Mouse (Mus musculus): ENCODE results near the gene Zbtb32. TPM values are rescaled to one million over a fixed set of nuclear protein-coding genes. Genes with fewer than 3 reads are reported as not detected.
A peak's percentile ranks its signal among the peaks of the same experiment; 100 is the strongest.

The Zbtb32 gene
- total and polyA plus RNA-seq, 3 experiments = 20.1 to 32.8 TPM; not detected in 1

- Histone ChIP-seq H3K9me3 (replicated peaks; ENCODE audit: insufficient read depth, low read length) (no peaks in the 10 kb centered on the region), H3K36me3 (ENCODE audit: control insufficient read depth in 1 of 2, insufficient read depth in 2 of 2, low read length in 2 of 2) (peaks cover 0 to 5% of the 10 kb centered on the region in 2 experiments; a peak in 2 of 4 replicates), H3K9ac (ENCODE audit: control insufficient read depth, low read depth, low read length, poor library complexity, severe bottlenecking) (peak overlapping the region; percentile 84), H3K27me3 (ENCODE audit: control insufficient read depth in 1 of 2, insufficient read depth in 2 of 2, low read length in 2 of 2) (no peaks in the 10 kb centered on the region), H3K4me1 (ENCODE audit: control insufficient read depth in 1 of 2, insufficient read depth in 2 of 2, low read length in 2 of 2) (peaks cover 0 to 5% of the 10 kb centered on the region in 2 experiments; a peak in 1 of 4 replicates), H3K79me2 (ENCODE audit: control insufficient read depth, insufficient read depth, low read length, poor library complexity) (peaks cover 2% of the 10 kb centered on the region; the same call in 1 of the 2 replicates), H3K27ac (ENCODE audit: control insufficient read depth, low read depth, low read length) (peak overlapping the region; percentile 89), H3K4me3 (ENCODE audit: control insufficient read depth in 1 of 2, insufficient read depth in 1 of 2, low read depth in 2 of 2, low read length in 2 of 2) (peak overlapping the region; percentile 64 to 78)
- DNase-seq (ENCODE audit: low read depth, low spot score) = no peak
- TF ChIP-seq POLR2AphosphoS2 (IDR thresholded peaks at IDR 0.05; ENCODE audit: low read length) (no peak), MXI1 (IDR thresholded peaks at IDR 0.05; ENCODE audit: low read depth, low read length) (peak; percentile 34; the same call in 1 of the 2 replicates), MAFK (IDR thresholded peaks at IDR 0.05; ENCODE audit: borderline replicate concordance, low read depth, low read length) (no peak), JUND (IDR thresholded peaks at IDR 0.05; ENCODE audit: low read depth, low read length) (no peak), ZC3H11A (IDR thresholded peaks at IDR 0.05; ENCODE audit: low read depth, low read length) (no peak), POLR2AphosphoS5 (IDR thresholded peaks at IDR 0.05; ENCODE audit: borderline replicate concordance, low read depth, low read length) (no peak), EP300 (IDR thresholded peaks at IDR 0.05; ENCODE audit: low read depth in 1 of 2, low read length in 2 of 2) (peak in 1 of 2 experiments; percentile 14; a peak in 1 of 4 replicates), BHLHE40 (IDR thresholded peaks at IDR 0.05; ENCODE audit: borderline replicate concordance, low read depth, low read length) (no peak), TCF12 (IDR thresholded peaks at IDR 0.05; ENCODE audit: low read depth, low read length) (no peak), TBP (IDR thresholded peaks at IDR 0.05; ENCODE audit: low read depth, low read length) (0 out of 2 replicates have a peak, but pooled peaks have one; percentile 19), ELF1 (IDR thresholded peaks at IDR 0.05; ENCODE audit: low read depth, low read length) (no peak), NELFE (IDR thresholded peaks at IDR 0.05; ENCODE audit: low read depth, low read length) (no peak), MYC (IDR thresholded peaks at IDR 0.05; ENCODE audit: low read depth, low read length) (no peak), ZMIZ1 (IDR thresholded peaks at IDR 0.05; ENCODE audit: low read depth, low read length) (no peak; the same call in 1 of the 2 replicates), MAX (IDR thresholded peaks at IDR 0.05; ENCODE audit: low read length) (no peak), MAZ (IDR thresholded peaks at IDR 0.05; ENCODE audit: low read depth, low read length) (peak; percentile 52; the same call in 1 of the 2 replicates), CHD1 (IDR thresholded peaks at IDR 0.05; ENCODE audit: low read depth, low read length) (peak; percentile 82; the same call in 1 of the 2 replicates)
These were observed 45.6 kb downstream of the Zbtb32 start for GRCm38 (mm10) chr7:30553021-30553589.

DNA sequence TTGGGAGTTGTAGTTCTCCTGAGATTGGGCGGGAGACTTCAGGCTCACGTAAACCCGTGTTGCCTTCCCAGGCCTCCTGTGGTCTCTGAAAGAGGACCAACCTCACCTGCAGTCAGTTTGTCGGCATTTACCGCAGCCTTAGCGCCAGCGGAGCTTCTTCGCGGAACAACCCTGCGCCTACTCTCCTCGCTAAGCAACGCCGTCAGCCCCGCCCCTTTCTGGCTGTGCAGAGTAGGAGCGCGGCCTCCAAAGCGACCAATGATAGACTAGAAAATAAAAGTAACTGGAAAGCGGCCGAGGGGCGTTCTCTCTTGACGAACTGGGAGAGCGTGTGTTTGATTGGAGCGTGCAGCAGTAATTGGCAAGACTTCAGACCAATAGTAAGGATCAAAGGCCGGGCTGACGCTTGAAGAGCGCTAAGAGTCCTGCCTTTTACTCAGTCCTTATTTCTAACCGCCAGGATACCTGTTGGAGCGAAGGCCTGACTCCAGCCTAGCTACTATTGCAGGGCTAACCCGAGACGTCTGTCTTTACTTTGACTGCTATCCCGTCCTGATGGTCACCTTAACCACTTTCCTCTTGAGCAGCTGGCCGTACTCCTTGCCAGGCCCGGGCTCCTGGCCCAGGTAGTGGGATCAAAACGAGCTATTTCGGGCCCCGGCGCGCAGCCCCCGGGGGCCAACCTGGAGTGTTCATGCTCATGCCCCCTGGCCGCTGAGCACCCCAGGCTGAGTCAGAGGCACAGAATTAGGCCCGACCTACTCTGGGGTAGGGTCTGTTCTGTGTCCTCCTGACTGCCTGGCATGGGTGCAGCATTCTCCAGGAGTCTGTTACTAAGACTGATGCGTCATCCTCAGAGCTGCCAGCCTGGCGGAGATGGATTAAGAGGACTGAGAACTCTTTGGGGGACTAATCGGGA is 46.3 kb downstream of the Zbtb32 start, which contains the start of the genes Hspb6 and Proser3:
TSS of gene Hspb6 (plus strand) at position 77 of the 919 bp plus-strand sequence.
TSS of gene Proser3 (minus strand) at position 198 of the 919 bp plus-strand sequence.
- peak; percentile 99 for DNase-seq (ENCODE audit: low read depth, low spot score)
- H3K4me1 ChIP-seq (ENCODE audit: control insufficient read depth in 1 of 2, insufficient read depth in 2 of 2, low read length in 2 of 2) = peaks cover 0 to 5% of the 10 kb centered on the region in 2 experiments; a peak in 1 of 4 replicates
- H3K27ac ChIP-seq (ENCODE audit: control insufficient read depth, low read depth, low read length) = peak within 1 kb of the TSS; percentile 93
- H3K27me3 ChIP-seq (ENCODE audit: control insufficient read depth in 1 of 2, insufficient read depth in 2 of 2, low read length in 2 of 2) = no peaks in the 10 kb centered on the region
- peak within 1 kb of the TSS; percentile 84 for H3K9ac ChIP-seq (ENCODE audit: control insufficient read depth, low read depth, low read length, poor library complexity, severe bottlenecking)
- H3K36me3 ChIP-seq (ENCODE audit: control insufficient read depth in 1 of 2, insufficient read depth in 2 of 2, low read length in 2 of 2) = peaks cover 0 to 5% of the 10 kb centered on the region in 2 experiments; a peak in 2 of 4 replicates
- peak within 1 kb of the TSS; percentile 71 to 78 for H3K4me3 ChIP-seq (ENCODE audit: control insufficient read depth in 1 of 2, insufficient read depth in 1 of 2, low read depth in 2 of 2, low read length in 2 of 2)
- peaks cover 2% of the 10 kb centered on the region; the same call in 1 of the 2 replicates for H3K79me2 ChIP-seq (ENCODE audit: control insufficient read depth, insufficient read depth, low read length, poor library complexity)
- H3K9me3 ChIP-seq (replicated peaks; ENCODE audit: insufficient read depth, low read length) = no peaks in the 10 kb centered on the region
- TF ChIP-seq POLR2AphosphoS2 (IDR thresholded peaks at IDR 0.05; ENCODE audit: low read length) = peak; percentile 98
- TF ChIP-seq TAL1 (IDR thresholded peaks at IDR 0.05; ENCODE audit: low read length) = no peak
- TF ChIP-seq MEF2A (IDR thresholded peaks at IDR 0.05; ENCODE audit: extremely low read depth, insufficient replicate concordance, low read depth, low read length, poor library complexity, severe bottlenecking) = no peak
- no peak for TF ChIP-seq MAFK (IDR thresholded peaks at IDR 0.05; ENCODE audit: borderline replicate concordance, low read depth, low read length)
- no peak for TF ChIP-seq BHLHE40 (IDR thresholded peaks at IDR 0.05; ENCODE audit: borderline replicate concordance, low read depth, low read length)
- TF ChIP-seq NELFE (IDR thresholded peaks at IDR 0.05; ENCODE audit: low read depth, low read length) = peak; percentile 99
- TF ChIP-seq SIN3A (IDR thresholded peaks at IDR 0.05; ENCODE audit: low read length) = peak; percentile 54
- peak; percentile 40 for TF ChIP-seq TCF12 (IDR thresholded peaks at IDR 0.05; ENCODE audit: low read depth, low read length)
- no peak for TF ChIP-seq ZC3H11A (IDR thresholded peaks at IDR 0.05; ENCODE audit: low read depth, low read length)
- peak; percentile 15; the same call in 1 of the 2 replicates for TF ChIP-seq ELF1 (IDR thresholded peaks at IDR 0.05; ENCODE audit: low read depth, low read length)
- TF ChIP-seq CTCF (IDR thresholded peaks at IDR 0.05 in 2 of 3, conservative IDR thresholded peaks at IDR 0.05 in 1 of 3; ENCODE audit: control insufficient read depth in 1 of 3, insufficient read depth in 1 of 3, low read depth in 2 of 3, low read length in 3 of 3, poor library complexity in 1 of 3, severe bottlenecking in 1 of 3) = no peak
- TF ChIP-seq UBTF (IDR thresholded peaks at IDR 0.05; ENCODE audit: borderline replicate concordance, insufficient read depth, low read depth, low read length) = no peak
- TF ChIP-seq ZNF384 (IDR thresholded peaks at IDR 0.05; ENCODE audit: low read depth, low read length) = no peak
- peak; percentile 47 for TF ChIP-seq MXI1 (IDR thresholded peaks at IDR 0.05; ENCODE audit: low read depth, low read length)
- TF ChIP-seq HCFC1 (IDR thresholded peaks at IDR 0.05; ENCODE audit: low read depth, low read length) = peak; percentile 64
- TF ChIP-seq E2F4 (IDR thresholded peaks at IDR 0.05; ENCODE audit: borderline replicate concordance, low read depth, low read length) = peak; percentile 9; the same call in 1 of the 2 replicates
